Mouse (Mus musculus): ENCODE measurements around the gene Cops7b. TPM values are rescaled to one million over a fixed set of nuclear protein-coding genes. Genes with fewer than 3 reads are reported as not detected.
A peak's percentile ranks its signal among the peaks of the same experiment; 100 is the strongest.
"Not testable (repeated sequence)": the region's sequence is repeated elsewhere in the genome, so short reads cannot be mapped to it uniquely, and the experiment has no call there.

Cops7b gene
- 61.7 and 65.4 TPM in 2 replicates for polyA plus RNA-seq (2014; fragmentation: Nextera tagmentation; extraction: Ambion mirVana)

DNA sequence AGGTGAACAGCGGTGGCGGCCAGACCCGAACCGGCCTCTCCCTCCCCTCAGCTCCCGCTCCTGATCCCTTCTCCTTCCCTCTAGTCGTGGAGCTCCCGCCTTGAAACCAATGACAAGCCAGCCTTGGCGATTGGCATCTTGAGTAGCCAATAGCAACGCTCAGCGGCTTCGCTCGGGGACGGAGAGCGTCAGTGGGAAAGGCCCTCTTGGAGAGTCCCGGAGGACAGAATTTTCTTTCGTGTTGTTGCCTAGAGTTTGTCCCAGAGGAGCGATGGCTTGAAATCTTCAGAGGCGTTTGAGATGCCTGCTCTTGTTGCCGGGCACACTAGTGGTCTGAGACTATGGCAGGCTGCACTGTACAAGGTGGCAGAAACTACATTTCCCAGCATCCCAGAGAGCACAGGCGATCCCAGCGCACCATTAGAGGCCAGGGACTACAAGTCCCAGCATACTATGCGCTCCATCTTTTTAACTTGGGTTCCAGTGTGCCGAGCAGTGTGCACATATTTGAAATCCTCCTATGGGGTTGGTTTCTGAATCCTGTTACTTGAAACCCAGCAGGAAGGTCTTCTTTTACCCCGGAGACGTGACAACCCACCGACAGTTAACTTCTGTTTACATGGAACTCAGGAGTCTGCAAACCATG, at the start of gene Cops7b, which contains the start of gene Pde6d:
Cops7b (plus strand) TSS at position 454 of the 646 bp plus-strand sequence.
Pde6d (minus strand) TSS at position 179 of the 646 bp plus-strand sequence.
- WGBS = under 1% methylated on average over 26 of the region's 26 CpGs
- DNase-seq (ENCODE audit: low spot score) (peak; percentile 98), ATAC-seq (peak; percentile 97)
- peak within 1 kb of the TSS; percentile 65 for H3K27ac ChIP-seq (ENCODE audit: low read depth, low read length)
- H3K4me2 ChIP-seq (ENCODE audit: low read length) = peak within 1 kb of the TSS; percentile 76
- H3K4me3 ChIP-seq (ENCODE audit: low read depth, low read length) = peak within 1 kb of the TSS; percentile 89
- no peaks in the 10 kb centered on the region for H3K36me3 ChIP-seq (ENCODE audit: control insufficient read depth, insufficient read depth, low read length)
- H3K9me3 ChIP-seq (replicated peaks; ENCODE audit: control insufficient read depth, low read length) = no peaks in the 10 kb centered on the region
- H3K4me1 ChIP-seq (ENCODE audit: control insufficient read depth, insufficient read depth, low read length) = peaks cover 6% of the 10 kb centered on the region; the same call in 1 of the 2 replicates
- H3K9ac ChIP-seq (ENCODE audit: low read length) = peak within 1 kb of the TSS; percentile 89
- no peaks in the 10 kb centered on the region for H3K27me3 ChIP-seq (replicated peaks; ENCODE audit: control insufficient read depth, insufficient read depth, low read length)

DNA sequence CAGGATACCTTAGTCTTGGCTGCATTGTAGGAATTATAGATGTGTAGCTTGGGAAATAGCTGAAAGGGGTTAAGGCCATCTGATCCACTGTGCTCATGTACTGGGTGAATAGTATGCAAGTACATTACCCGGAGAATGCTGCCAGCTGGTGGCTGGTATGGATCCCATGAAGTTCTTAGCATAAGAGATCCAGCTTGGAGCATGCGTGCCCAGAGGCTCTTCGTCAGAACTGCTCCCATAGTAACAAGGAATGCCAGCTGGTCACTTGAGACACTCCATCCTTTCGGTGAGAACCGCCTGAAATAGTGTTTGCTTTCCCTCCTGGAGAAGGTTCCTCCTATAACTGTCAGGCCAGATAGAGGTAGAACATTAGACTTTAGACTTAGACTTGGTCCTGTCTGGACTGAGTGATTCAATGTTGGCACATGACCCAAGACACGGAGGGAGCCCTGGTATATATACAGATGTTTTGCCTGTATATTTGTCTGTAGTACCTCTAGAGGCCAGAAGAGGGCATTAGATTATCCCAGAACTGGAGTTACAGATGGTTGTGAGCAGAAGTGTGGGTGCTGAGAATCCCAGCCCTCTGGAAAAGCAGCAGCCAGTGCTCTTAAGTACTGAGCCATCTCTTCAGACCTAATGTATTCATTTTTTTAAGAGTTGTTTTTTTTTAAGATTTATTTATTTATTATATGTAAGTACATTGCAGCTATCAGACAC, 49.1 kb upstream of the Cops7b start:
- Histone ChIP-seq H3K36me3 (ENCODE audit: control insufficient read depth, insufficient read depth, low read length) (peaks cover 25% of the 10 kb centered on the region), H3K4me3 (ENCODE audit: low read depth, low read length) (no peak overlapping the region), H3K27ac (ENCODE audit: low read depth, low read length) (no peak overlapping the region), H3K9me3 (replicated peaks; ENCODE audit: control insufficient read depth, low read length) (no peaks in the 10 kb centered on the region), H3K4me1 (ENCODE audit: control insufficient read depth, insufficient read depth, low read length) (peaks cover 16% of the 10 kb centered on the region), H3K9ac (ENCODE audit: low read length) (no peak overlapping the region), H3K27me3 (replicated peaks; ENCODE audit: control insufficient read depth, insufficient read depth, low read length) (no peaks in the 10 kb centered on the region), H3K4me2 (ENCODE audit: low read length) (no peak overlapping the region)
- no peak for ATAC-seq
- WGBS = 88% methylated on average over 6 of the region's 6 CpGs
- peak; percentile 29 for DNase-seq (ENCODE audit: low spot score)

DNA sequence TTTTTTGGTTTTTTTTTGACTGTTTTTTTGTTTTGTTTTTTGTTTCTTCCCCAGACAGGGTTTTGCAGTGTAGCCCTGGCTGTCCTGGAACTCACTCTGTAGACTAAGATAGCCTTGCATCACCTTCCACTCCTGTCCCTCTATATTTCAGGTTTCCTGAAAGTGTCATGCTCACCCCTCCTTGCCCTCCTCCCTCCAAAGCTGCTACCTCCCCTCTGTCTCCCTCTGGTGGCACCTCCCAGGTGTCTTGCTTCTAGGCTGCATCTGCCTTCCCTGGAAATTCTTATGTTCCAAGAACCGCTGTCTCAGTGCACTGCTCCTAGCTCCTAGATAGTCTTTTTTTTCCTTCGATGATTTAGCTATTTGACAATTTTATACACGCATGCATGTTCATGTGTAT, 44.3 kb upstream of the Cops7b start:
- 65% methylated on average over 3 of the region's 3 CpGs for WGBS
- no peak for DNase-seq (ENCODE audit: low spot score)
- ATAC-seq = no peak

DNA sequence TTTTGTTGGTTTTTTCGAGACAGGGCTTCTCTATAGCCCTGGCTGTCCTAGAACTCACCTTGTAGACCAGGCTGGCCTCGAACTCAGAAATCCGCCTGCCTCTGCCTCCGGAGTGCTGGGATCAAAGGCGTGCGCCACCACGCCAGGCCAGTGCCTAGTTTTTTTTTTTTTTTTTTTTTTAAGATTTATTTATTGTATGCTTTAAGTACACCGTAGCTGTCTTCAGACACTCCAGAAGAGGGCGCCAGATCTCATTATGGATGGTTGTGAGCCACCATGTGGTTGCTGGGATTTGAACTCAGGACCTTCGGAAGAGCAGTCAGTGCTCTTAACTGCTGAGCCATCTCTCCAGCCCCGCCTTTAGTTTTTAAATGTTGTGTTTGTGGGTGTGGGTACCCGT, 43.1 kb upstream of the Cops7b start:
- 91% methylated on average over 12 of the region's 12 CpGs for WGBS
- not testable (repeated sequence) for H3K9ac ChIP-seq (ENCODE audit: low read length); H3K27ac ChIP-seq (ENCODE audit: low read depth, low read length); ATAC-seq; H3K4me3 ChIP-seq (ENCODE audit: low read depth, low read length); H3K4me1 ChIP-seq (ENCODE audit: control insufficient read depth, insufficient read depth, low read length); H3K4me2 ChIP-seq (ENCODE audit: low read length); DNase-seq (ENCODE audit: low spot score); H3K27me3 ChIP-seq (replicated peaks; ENCODE audit: control insufficient read depth, insufficient read depth, low read length); H3K9me3 ChIP-seq (replicated peaks; ENCODE audit: control insufficient read depth, low read length)
- H3K36me3 ChIP-seq (ENCODE audit: control insufficient read depth, insufficient read depth, low read length) = peaks cover 30% of the 10 kb centered on the region

More for the DNA sequence above, 44.3 kb upstream of the Cops7b start:
- no peak overlapping the region for H3K27ac ChIP-seq (ENCODE audit: low read depth, low read length)
- no peak overlapping the region for H3K4me3 ChIP-seq (ENCODE audit: low read depth, low read length)
- H3K9me3 ChIP-seq (replicated peaks; ENCODE audit: control insufficient read depth, low read length) = no peaks in the 10 kb centered on the region
- no peaks in the 10 kb centered on the region for H3K4me1 ChIP-seq (ENCODE audit: control insufficient read depth, insufficient read depth, low read length)
- H3K36me3 ChIP-seq (ENCODE audit: control insufficient read depth, insufficient read depth, low read length) = peaks cover 19% of the 10 kb centered on the region
- no peaks in the 10 kb centered on the region for H3K27me3 ChIP-seq (replicated peaks; ENCODE audit: control insufficient read depth, insufficient read depth, low read length)
- no peak overlapping the region for H3K4me2 ChIP-seq (ENCODE audit: low read length)
- H3K9ac ChIP-seq (ENCODE audit: low read length) = no peak overlapping the region

DNA sequence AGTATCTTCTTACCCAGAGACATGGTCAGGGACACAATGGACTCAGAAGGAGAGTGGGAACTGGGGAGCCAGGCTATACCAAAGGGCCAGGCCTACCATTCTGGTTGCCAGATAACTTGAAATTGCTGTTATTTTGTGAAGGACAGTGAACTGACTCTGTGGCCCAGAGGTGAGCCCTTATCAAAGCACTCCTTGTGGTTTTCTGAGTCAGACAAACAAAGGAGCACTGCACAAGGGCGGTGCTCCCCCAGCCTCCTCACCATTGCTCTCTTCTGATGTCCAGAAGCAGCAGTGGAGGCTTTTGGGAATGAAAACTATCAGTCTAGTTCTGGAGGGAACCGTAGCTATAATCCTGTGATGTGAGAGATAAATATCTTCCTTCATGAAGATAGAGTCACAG, 40.1 kb upstream of the Cops7b start:
- H3K36me3 ChIP-seq (ENCODE audit: control insufficient read depth, insufficient read depth, low read length) = peaks cover 58% of the 10 kb centered on the region
- DNase-seq (ENCODE audit: low spot score) = no peak
- H3K4me3 ChIP-seq (ENCODE audit: low read depth, low read length) = no peak overlapping the region
- H3K9ac ChIP-seq (ENCODE audit: low read length) = no peak overlapping the region
- no peak overlapping the region for H3K4me2 ChIP-seq (ENCODE audit: low read length)
- no peaks in the 10 kb centered on the region for H3K27me3 ChIP-seq (replicated peaks; ENCODE audit: control insufficient read depth, insufficient read depth, low read length)
- H3K9me3 ChIP-seq (replicated peaks; ENCODE audit: control insufficient read depth, low read length) = no peaks in the 10 kb centered on the region
- no peak overlapping the region for H3K27ac ChIP-seq (ENCODE audit: low read depth, low read length)
- WGBS = 91% methylated on average over 2 of the region's 2 CpGs
- no peaks in the 10 kb centered on the region for H3K4me1 ChIP-seq (ENCODE audit: control insufficient read depth, insufficient read depth, low read length)
- ATAC-seq = no peak

DNA sequence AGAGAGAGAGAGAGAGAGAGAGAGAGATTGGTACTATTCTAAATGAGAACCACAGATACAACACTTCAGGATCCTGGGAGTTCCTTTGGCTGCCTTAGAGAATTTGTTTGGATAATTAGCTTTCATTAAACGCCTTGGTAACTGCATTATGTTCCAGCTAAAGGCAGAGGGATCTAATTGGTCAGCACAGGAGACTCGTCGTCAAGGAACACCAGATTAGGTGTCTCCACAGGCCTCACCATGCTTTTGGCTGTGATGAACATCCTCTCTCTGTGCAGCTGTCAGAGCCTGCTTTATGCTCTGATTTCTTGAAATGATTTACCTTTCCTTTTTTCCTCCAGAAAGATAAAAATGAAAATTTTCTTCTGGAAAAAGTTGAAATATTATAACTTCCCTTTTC, 35.9 kb upstream of the Cops7b start:
- no peak overlapping the region for H3K9ac ChIP-seq (ENCODE audit: low read length)
- peaks cover 58% of the 10 kb centered on the region for H3K36me3 ChIP-seq (ENCODE audit: control insufficient read depth, insufficient read depth, low read length)
- no peak overlapping the region for H3K4me3 ChIP-seq (ENCODE audit: low read depth, low read length)
- H3K9me3 ChIP-seq (replicated peaks; ENCODE audit: control insufficient read depth, low read length) = no peaks in the 10 kb centered on the region
- peak; percentile 16 for DNase-seq (ENCODE audit: low spot score)
- H3K4me1 ChIP-seq (ENCODE audit: control insufficient read depth, insufficient read depth, low read length) = no peaks in the 10 kb centered on the region
- no peak overlapping the region for H3K4me2 ChIP-seq (ENCODE audit: low read length)
- ATAC-seq = no peak
- H3K27me3 ChIP-seq (replicated peaks; ENCODE audit: control insufficient read depth, insufficient read depth, low read length) = no peaks in the 10 kb centered on the region
- WGBS = 11% methylated on average over 3 of the region's 3 CpGs
- H3K27ac ChIP-seq (ENCODE audit: low read depth, low read length) = no peak overlapping the region

DNA sequence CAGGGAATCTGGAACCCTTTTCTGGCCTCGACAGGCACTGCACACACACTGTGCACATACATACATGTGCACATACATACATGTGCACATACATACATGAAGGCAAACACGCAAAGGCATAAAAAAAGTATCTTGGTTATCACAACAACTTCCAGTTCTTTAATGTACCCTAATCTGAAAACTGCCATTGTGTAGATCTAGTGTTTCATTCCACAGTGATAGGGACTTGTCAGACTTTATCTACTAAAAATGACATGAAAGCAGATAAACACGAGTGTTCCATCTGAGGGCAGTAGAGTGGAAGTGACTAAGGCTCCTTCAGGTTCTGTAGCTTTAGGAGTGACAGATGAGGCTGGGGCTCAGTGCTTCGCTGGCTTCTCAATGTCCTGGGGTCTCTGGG, 31.4 kb upstream of the Cops7b start:
- 83% methylated on average over 4 of the region's 4 CpGs for WGBS
- Histone ChIP-seq H3K27me3 (replicated peaks; ENCODE audit: control insufficient read depth, insufficient read depth, low read length) (no peaks in the 10 kb centered on the region), H3K27ac (ENCODE audit: low read depth, low read length) (no peak overlapping the region), H3K9ac (ENCODE audit: low read length) (no peak overlapping the region), H3K4me2 (ENCODE audit: low read length) (no peak overlapping the region), H3K9me3 (replicated peaks; ENCODE audit: control insufficient read depth, low read length) (no peaks in the 10 kb centered on the region), H3K36me3 (ENCODE audit: control insufficient read depth, insufficient read depth, low read length) (peaks cover 13% of the 10 kb centered on the region), H3K4me1 (ENCODE audit: control insufficient read depth, insufficient read depth, low read length) (no peaks in the 10 kb centered on the region), H3K4me3 (ENCODE audit: low read depth, low read length) (no peak overlapping the region)
- DNase-seq (ENCODE audit: low spot score) (no peak), ATAC-seq (no peak)

DNA sequence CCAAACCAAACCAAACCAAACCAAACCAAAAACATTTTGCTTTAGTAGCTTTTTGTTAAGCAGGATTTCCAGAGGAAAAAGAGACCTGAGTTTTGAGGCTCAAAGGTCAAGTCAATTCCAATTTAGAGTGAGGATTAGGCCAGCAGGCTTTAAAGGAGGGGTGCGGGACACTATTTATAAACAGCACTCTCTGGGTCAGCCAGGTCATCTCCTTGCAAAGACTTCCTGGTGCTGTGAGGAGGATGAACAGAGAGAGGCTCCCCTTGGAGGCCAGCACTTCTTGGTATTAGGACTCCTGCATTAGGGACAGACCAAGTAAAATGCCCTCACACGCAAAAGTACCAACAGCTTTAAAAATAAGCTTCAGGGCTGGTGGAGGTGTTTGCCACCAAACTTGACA, 30.8 kb upstream of the Cops7b start:
- Histone ChIP-seq H3K4me3 (ENCODE audit: low read depth, low read length) (no peak overlapping the region), H3K27me3 (replicated peaks; ENCODE audit: control insufficient read depth, insufficient read depth, low read length) (no peaks in the 10 kb centered on the region), H3K27ac (ENCODE audit: low read depth, low read length) (no peak overlapping the region), H3K9ac (ENCODE audit: low read length) (no peak overlapping the region; the same call in 1 of the 2 replicates), H3K4me1 (ENCODE audit: control insufficient read depth, insufficient read depth, low read length) (no peaks in the 10 kb centered on the region), H3K9me3 (replicated peaks; ENCODE audit: control insufficient read depth, low read length) (no peaks in the 10 kb centered on the region), H3K36me3 (ENCODE audit: control insufficient read depth, insufficient read depth, low read length) (peaks cover 12% of the 10 kb centered on the region), H3K4me2 (ENCODE audit: low read length) (no peak overlapping the region)
- DNase-seq (ENCODE audit: low spot score) = no peak
- no peak for ATAC-seq
- WGBS = 42% methylated on average over 2 of the region's 2 CpGs

DNA sequence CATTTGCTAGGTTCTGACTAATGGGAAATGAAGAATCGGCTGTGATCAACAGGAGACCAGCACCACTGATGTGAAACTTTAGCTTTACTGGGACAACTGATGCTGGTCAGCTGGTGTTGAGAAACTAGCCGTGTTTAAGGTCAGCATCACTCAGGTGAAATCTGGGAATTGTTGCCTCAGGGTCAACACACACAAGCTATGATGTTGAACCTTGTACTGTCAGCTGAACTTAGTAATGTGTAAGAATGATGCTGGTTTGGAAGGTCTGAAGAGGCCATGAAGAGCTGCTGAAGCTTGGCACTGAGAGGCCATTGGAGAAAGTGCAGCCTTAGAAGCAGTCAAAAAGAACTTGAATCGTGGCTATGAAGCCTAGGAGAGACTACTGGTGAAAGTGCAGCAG, 27.0 kb upstream of the Cops7b start:
- Histone ChIP-seq H3K4me3 (ENCODE audit: low read depth, low read length) (no peak overlapping the region), H3K4me1 (ENCODE audit: control insufficient read depth, insufficient read depth, low read length) (no peaks in the 10 kb centered on the region), H3K4me2 (ENCODE audit: low read length) (no peak overlapping the region), H3K36me3 (ENCODE audit: control insufficient read depth, insufficient read depth, low read length) (peaks cover 8% of the 10 kb centered on the region; the same call in 1 of the 2 replicates), H3K27me3 (replicated peaks; ENCODE audit: control insufficient read depth, insufficient read depth, low read length) (no peaks in the 10 kb centered on the region), H3K9ac (ENCODE audit: low read length) (no peak overlapping the region), H3K27ac (ENCODE audit: low read depth, low read length) (no peak overlapping the region), H3K9me3 (replicated peaks; ENCODE audit: control insufficient read depth, low read length) (no peaks in the 10 kb centered on the region)
- 83% methylated on average over 3 of the region's 3 CpGs for WGBS
- ATAC-seq = no peak
- no peak for DNase-seq (ENCODE audit: low spot score)
